Mouse (Mus musculus) forebrain, embryonic 15.5 days (tissue): ENCODE results near the gene Ppp1r3g. TPM values are rescaled to one million over a fixed set of nuclear protein-coding genes. Genes with fewer than 3 reads are reported as not detected.
A peak's percentile ranks its signal among the peaks of the same experiment; 100 is the strongest.

ENCODE experiments used
- ATAC-seq: fragments of 200-750 bp; cut with Nextera tagmentation; replicated peaks from 2 replicates; pipeline ENCODE4 v1.8.0; 2017; ENCODE audit warnings: mild to moderate bottlenecking, moderate TSS enrichment, moderate library complexity
- H3K27ac ChIP-seq: fragments of 300-500 bp; sonication (generic); replicated peaks from 2 replicates; pipeline ENCODE4 v1.5.1; 2015; ENCODE audit warnings: mild to moderate bottlenecking, inconsistent platforms
- H3K27me3 ChIP-seq: fragments of 300-500 bp; sonication (generic); 2 replicates; pipeline ENCODE4 v1.6.1; 2015; ENCODE audit warnings: inconsistent platforms
- H3K36me3 ChIP-seq: fragments of 300-500 bp; sonication (generic); 2 replicates; pipeline ENCODE4 v1.6.1; 2015; ENCODE audit warnings: mild to moderate bottlenecking, inconsistent platforms
- H3K4me1 ChIP-seq: fragments of 300-500 bp; sonication (generic); 2 replicates; pipeline ENCODE4 v1.6.1; 2015; ENCODE audit warnings: inconsistent platforms
- H3K4me2 ChIP-seq: fragments of 300-500 bp; sonication (generic); replicated peaks from 2 replicates; pipeline ENCODE4 v1.6.1; 2015; ENCODE audit warnings: mild to moderate bottlenecking, inconsistent platforms
- H3K4me3 ChIP-seq: fragments of 300-500 bp; sonication (generic); 2 replicates; pipeline ENCODE4 v1.5.1; 2015; ENCODE audit warnings: mild to moderate bottlenecking, inconsistent platforms
- H3K9ac ChIP-seq: fragments of 300-500 bp; sonication (generic); replicated peaks from 2 replicates; pipeline ENCODE4 v1.6.1; 2015; ENCODE audit warnings: mild to moderate bottlenecking, inconsistent platforms
- H3K9me3 ChIP-seq: fragments of 300-500 bp; sonication (generic); 2 replicates; pipeline ENCODE4 v1.6.1; 2016; ENCODE audit warnings: inconsistent platforms
- WGBS: fragments of 180-500 bp; shearing (Covaris S2); methylation state at CpG from one replicate; pipeline ENCODE4 v1.1.7; 2015; ENCODE audit warnings: mixed read lengths; 5-methylcytosine and 5-hydroxymethylcytosine counted together
- polyA plus RNA-seq: library from polyadenylated mRNA; unstranded; fragments of >200 nt; fragmentation: Nextera tagmentation; extraction: Ambion mirVana; gene quantifications from 2 replicates; pipeline ENCODE4 v1.2.1, GENCODE M21; 2015

The Ppp1r3g gene
- polyA plus RNA-seq = 1.4 and 1.5 TPM in 2 replicates

GRCm38 (mm10) chr13:35958539-35958938 is at the start of gene Ppp1r3g:
Ppp1r3g (plus strand) TSS chr13:35958839.
- Histone ChIP-seq H3K4me1 (no peaks in the 10 kb centered on the region), H3K9me3 (no peaks in the 10 kb centered on the region), H3K9ac (no peak within 1 kb of the TSS), H3K36me3 (no peaks in the 10 kb centered on the region), H3K27me3 (no peaks in the 10 kb centered on the region), H3K4me2 (no peak within 1 kb of the TSS), H3K27ac (no peak within 1 kb of the TSS), H3K4me3 (no peak within 1 kb of the TSS)
- no peak for ATAC-seq
- WGBS = 96% methylated on average over 1 of the region's 1 CpGs

- WGBS = 90% methylated on average over 1 of the region's 1 CpGs
- no peaks in the 10 kb centered on the region for H3K9me3 ChIP-seq
- no peak overlapping the region for H3K4me2 ChIP-seq
- H3K4me1 ChIP-seq = no peaks in the 10 kb centered on the region
- H3K27ac ChIP-seq = no peak overlapping the region
- no peak overlapping the region for H3K9ac ChIP-seq
- H3K27me3 ChIP-seq = no peaks in the 10 kb centered on the region
- H3K4me3 ChIP-seq = no peak overlapping the region
- ATAC-seq = no peak
- no peaks in the 10 kb centered on the region for H3K36me3 ChIP-seq
These were observed 47.2 kb upstream of the Ppp1r3g start for GRCm38 (mm10) chr13:35911476-35911875.

- H3K9me3 ChIP-seq = peaks cover 3% of the 10 kb centered on the region; the same call in 1 of the 2 replicates
- 49% methylated on average over 2 of the region's 2 CpGs for WGBS
- no peaks in the 10 kb centered on the region for H3K27me3 ChIP-seq
- ATAC-seq = 0 out of 2 replicates have a peak, but pooled peaks have one; percentile 23
- H3K4me2 ChIP-seq = no peak overlapping the region
- H3K4me3 ChIP-seq = no peak overlapping the region
- no peaks in the 10 kb centered on the region for H3K4me1 ChIP-seq
- no peak overlapping the region for H3K9ac ChIP-seq
- H3K36me3 ChIP-seq = no peaks in the 10 kb centered on the region
- H3K27ac ChIP-seq = no peak overlapping the region
These were observed 20.6 kb upstream of the Ppp1r3g start for GRCm38 (mm10) chr13:35937991-35938390.

DNA sequence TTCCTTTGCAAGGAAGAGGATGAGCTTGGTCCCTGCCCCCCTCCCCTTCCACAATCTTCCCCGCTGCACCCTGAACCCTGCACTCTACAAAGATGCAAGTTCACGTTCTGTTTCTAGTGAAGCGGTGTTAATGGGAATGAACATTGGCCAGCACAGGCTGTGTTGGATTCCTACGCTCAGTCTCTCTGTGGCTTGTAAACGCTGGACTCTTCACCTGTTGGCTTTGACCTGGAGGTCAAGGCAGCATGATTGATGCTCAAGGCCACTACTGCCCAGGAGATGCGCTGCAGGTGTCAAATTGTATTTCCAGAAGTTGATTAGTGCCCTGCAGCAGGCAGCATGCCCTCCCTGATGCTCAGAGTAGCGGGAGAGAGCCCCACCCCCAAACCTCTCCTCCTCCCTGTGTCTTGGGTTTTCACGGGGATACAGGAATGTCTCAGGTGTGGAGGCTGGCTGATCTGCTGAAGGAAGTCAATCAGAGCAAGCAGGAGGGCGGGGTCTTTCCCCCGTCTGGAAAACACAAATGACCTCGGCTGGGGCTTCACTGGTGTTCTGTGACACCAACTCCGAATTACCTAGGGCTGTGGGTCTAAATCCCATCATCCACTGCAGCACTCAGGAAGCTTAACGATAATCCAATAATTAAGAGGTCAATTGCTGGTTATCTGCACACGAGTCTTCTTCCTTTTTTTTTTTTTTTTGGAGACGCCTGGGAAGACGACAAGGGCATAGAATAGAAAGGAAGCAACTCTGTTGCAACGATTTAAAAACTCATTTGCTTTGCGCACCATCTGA is 18.6 kb upstream of the Ppp1r3g start:
- ATAC-seq = no peak
- WGBS = 74% methylated on average over 18 of the region's 18 CpGs
- no peak overlapping the region for H3K9ac ChIP-seq

DNA sequence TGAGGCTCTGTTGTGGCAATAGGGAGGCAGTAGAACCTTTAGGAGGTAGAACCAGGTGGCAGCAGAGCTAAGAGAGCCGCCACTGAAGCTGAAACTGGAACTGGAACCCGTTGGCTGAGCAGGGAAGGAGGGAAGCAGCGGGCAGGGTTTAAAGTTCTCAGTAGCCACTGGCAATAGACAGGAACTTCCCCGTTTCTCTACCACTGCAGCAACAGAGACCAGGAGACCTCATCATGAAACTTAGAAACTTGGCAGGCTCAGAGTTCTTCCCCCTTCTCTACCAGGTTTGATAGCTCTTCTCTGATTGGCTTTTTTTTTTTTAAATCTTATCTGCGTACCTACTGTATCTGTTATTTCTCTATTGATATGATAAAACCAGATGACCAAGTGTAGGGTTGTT is 17.7 kb upstream of the Ppp1r3g start:
- no peak overlapping the region for H3K9ac ChIP-seq
- no peaks in the 10 kb centered on the region for H3K36me3 ChIP-seq
- H3K27me3 ChIP-seq = no peaks in the 10 kb centered on the region
- H3K4me2 ChIP-seq = no peak overlapping the region
- H3K9me3 ChIP-seq = no peaks in the 10 kb centered on the region
- ATAC-seq = no peak
- H3K4me1 ChIP-seq = no peaks in the 10 kb centered on the region
- no peak overlapping the region for H3K4me3 ChIP-seq
- no peak overlapping the region for H3K27ac ChIP-seq
- WGBS = 88% methylated on average over 5 of the region's 5 CpGs

More for the DNA sequence above, 18.6 kb upstream of the Ppp1r3g start:
- H3K4me3 ChIP-seq = no peak overlapping the region
- no peaks in the 10 kb centered on the region for H3K9me3 ChIP-seq
- H3K4me2 ChIP-seq = no peak overlapping the region
- no peak overlapping the region for H3K27ac ChIP-seq
- H3K36me3 ChIP-seq = no peaks in the 10 kb centered on the region
- H3K27me3 ChIP-seq = no peaks in the 10 kb centered on the region
- no peaks in the 10 kb centered on the region for H3K4me1 ChIP-seq

GRCm38 (mm10) chr13:35946659-35947353 is 11.8 kb upstream of the Ppp1r3g start:
- Histone ChIP-seq H3K27ac (no peak overlapping the region), H3K4me3 (no peak overlapping the region), H3K36me3 (no peaks in the 10 kb centered on the region), H3K27me3 (no peaks in the 10 kb centered on the region; the same call in 1 of the 2 replicates), H3K4me2 (no peak overlapping the region), H3K9me3 (no peaks in the 10 kb centered on the region), H3K9ac (no peak overlapping the region), H3K4me1 (no peaks in the 10 kb centered on the region)
- WGBS = 74% methylated on average over 20 of the region's 20 CpGs
- peak; percentile 59; the same call in 1 of the 2 replicates for ATAC-seq

DNA sequence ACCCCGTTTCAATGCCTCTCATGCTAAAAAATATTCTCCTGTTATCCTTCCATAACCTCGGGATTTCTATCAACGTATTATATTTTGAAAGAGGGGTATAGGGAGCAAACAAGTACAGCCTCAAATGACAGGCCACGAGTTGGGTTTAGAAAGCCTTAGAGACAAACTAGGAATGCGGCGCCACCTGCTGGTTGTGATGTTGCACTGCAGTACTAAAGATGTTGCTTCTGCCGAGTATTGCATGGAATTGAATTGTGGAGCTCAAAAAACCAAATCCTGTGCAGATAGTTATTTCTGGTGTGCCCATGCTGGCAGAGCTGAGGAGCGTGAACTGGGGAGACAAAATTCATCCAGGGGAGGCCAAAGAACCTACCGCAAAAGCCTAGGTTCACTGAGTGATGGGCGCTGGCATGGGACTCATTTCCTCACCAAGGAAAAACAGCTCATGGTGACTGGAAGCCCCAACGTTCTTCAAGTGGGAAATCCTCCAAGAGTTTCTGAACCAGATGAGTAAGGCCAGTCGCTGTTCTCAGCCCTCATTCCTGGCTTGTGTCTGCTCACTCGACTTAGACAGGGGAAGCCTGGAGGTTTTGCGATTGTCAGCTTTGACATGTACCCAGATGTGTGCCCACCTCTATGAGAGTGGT is 11.2 kb upstream of the Ppp1r3g start:
- H3K27me3 ChIP-seq = no peaks in the 10 kb centered on the region; the same call in 1 of the 2 replicates
- no peak overlapping the region for H3K27ac ChIP-seq
- no peaks in the 10 kb centered on the region for H3K9me3 ChIP-seq
- no peak overlapping the region for H3K4me3 ChIP-seq
- no peak overlapping the region for H3K9ac ChIP-seq
- 21% methylated on average over 14 of the region's 14 CpGs for WGBS
- H3K4me1 ChIP-seq = no peaks in the 10 kb centered on the region
- no peaks in the 10 kb centered on the region for H3K36me3 ChIP-seq
- peak; percentile 65 for ATAC-seq
- H3K4me2 ChIP-seq = no peak overlapping the region

DNA sequence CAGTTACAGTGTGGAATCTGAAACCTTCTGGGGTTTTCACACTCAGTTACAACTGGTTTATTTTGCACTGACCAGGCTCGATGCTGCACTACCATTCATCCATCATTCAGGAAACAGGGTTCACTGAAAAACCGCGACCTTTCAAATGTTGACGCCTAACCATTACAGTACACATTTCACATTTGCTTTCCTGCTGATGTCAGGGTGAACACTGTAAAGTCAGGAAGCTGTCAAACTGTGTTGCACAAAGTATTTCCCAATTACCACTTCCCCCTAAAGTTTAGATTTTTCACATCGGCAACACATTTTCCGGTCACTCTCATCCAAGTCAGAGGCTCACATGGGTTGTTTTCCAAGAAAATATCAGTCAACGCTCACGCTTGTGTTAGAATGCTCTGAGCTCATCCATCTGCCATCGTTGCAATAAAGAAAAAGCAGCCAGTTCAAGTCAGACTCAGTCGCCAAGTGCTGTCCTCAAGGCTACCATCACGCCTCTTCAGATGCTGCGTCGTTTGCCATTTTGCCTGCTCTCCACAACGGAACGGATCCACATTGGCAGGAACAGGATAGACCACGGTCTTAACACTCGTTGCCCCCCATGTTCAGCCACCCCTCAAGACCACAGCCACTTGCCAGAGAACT is 8.7 kb upstream of the Ppp1r3g start:
- H3K4me1 ChIP-seq = no peaks in the 10 kb centered on the region
- H3K36me3 ChIP-seq = no peaks in the 10 kb centered on the region
- H3K27me3 ChIP-seq = no peaks in the 10 kb centered on the region; the same call in 1 of the 2 replicates
- H3K9ac ChIP-seq = no peak overlapping the region
- 82% methylated on average over 17 of the region's 17 CpGs for WGBS
- no peak for ATAC-seq
- H3K9me3 ChIP-seq = no peaks in the 10 kb centered on the region
- no peak overlapping the region for H3K27ac ChIP-seq
- H3K4me3 ChIP-seq = no peak overlapping the region
- no peak overlapping the region for H3K4me2 ChIP-seq

DNA sequence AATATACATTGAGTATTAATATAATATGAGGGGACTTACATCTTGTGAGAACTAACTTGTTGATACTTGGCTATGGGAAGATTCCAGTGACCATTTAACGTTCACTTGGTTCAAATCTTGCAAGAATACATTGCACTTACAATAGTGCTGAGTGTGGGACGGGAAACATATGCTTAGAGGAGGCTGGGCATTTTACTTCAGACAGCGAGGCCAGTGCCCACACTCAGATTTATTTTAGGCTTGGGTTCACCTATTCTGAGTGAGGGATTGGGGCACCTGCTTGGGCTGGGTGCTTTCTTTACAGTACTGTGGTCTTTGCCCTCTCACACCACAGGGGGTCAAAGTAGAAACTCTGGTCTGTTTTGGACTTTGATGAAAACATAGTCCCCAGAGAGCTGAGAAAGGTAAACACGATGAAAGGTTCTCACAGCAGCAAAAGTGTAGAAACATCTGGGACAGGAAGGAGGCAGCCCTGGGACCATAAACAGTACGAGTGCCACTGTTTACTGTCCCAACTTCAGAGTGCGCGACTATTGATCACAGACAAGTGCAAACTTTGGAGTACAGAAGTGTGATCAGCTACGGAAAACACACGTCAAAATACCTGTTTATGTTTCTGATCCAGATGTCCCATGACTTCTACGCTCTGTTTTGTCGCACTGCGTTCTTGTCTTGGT is 890 bp downstream of the Ppp1r3g start:
- H3K27ac ChIP-seq = no peak overlapping the region
- no peaks in the 10 kb centered on the region for H3K36me3 ChIP-seq
- no peak overlapping the region for H3K4me3 ChIP-seq
- no peak for ATAC-seq
- WGBS = 86% methylated on average over 12 of the region's 12 CpGs
- no peaks in the 10 kb centered on the region for H3K27me3 ChIP-seq
- no peak overlapping the region for H3K9ac ChIP-seq
- no peak overlapping the region for H3K4me2 ChIP-seq
- H3K9me3 ChIP-seq = no peaks in the 10 kb centered on the region
- H3K4me1 ChIP-seq = no peaks in the 10 kb centered on the region

GRCm38 (mm10) chr13:35963583-35963982 is 4.9 kb downstream of the Ppp1r3g start:
- no peak overlapping the region for H3K27ac ChIP-seq
- H3K27me3 ChIP-seq = 0 out of 2 replicates have a peak, but pooled peaks cover 6% of the 10 kb centered on the region
- WGBS = 92% methylated on average over 4 of the region's 4 CpGs
- no peak overlapping the region for H3K4me3 ChIP-seq
- no peak for ATAC-seq
- peaks cover 10% of the 10 kb centered on the region for H3K4me1 ChIP-seq
- no peaks in the 10 kb centered on the region for H3K9me3 ChIP-seq
- H3K36me3 ChIP-seq = no peaks in the 10 kb centered on the region
- H3K9ac ChIP-seq = no peak overlapping the region
- no peak overlapping the region for H3K4me2 ChIP-seq

GRCm38 (mm10) chr13:35967690-35968089 is 9.1 kb downstream of the Ppp1r3g start:
- Histone ChIP-seq H3K4me1 (peaks cover 18% of the 10 kb centered on the region), H3K27ac (no peak overlapping the region), H3K27me3 (peaks cover 9% of the 10 kb centered on the region; the same call in 1 of the 2 replicates), H3K4me3 (peak overlapping the region; percentile 49), H3K9me3 (no peaks in the 10 kb centered on the region), H3K9ac (0 out of 2 replicates have a peak overlapping the region, but pooled peaks have one; percentile 42), H3K36me3 (no peaks in the 10 kb centered on the region), H3K4me2 (peak overlapping the region; percentile 98)
- 4% methylated on average over 15 of the region's 15 CpGs for WGBS
- ATAC-seq = peak; percentile 24
